Mouse (Mus musculus) megakaryocyte, embryonic 14.5 days (primary cell): ENCODE results near the gene Gm20683. TPM values are rescaled to one million over a fixed set of nuclear protein-coding genes. Genes with fewer than 3 reads are reported as not detected.

Experiments used
- H3K27me3 ChIP-seq: replicated peaks from 2 replicates; pipeline ENCODE3; 2012; ENCODE audit warnings: inconsistent platforms
- H3K36me3 ChIP-seq: replicated peaks from 2 replicates; pipeline ENCODE3; 2012; ENCODE audit warnings: low read length, inconsistent platforms, mixed read lengths
- H3K4me1 ChIP-seq: 2 replicates; pipeline ENCODE4 v1.6.1; 2012; ENCODE audit warnings: inconsistent platforms
- H3K4me3 ChIP-seq: replicated peaks from 2 replicates; pipeline ENCODE3; 2012; ENCODE audit warnings: moderate library complexity, mild to moderate bottlenecking, inconsistent platforms
- H3K9me3 ChIP-seq: 2 replicates; pipeline ENCODE4 v1.6.1; 2012; ENCODE audit warnings: inconsistent platforms
- FLI1 ChIP-seq: IDR thresholded peaks from 2 replicates; pipeline ENCODE4 v1.6.1; 2012; ENCODE audit warnings: low read length, inconsistent platforms, mixed read lengths
- GATA1 ChIP-seq: IDR thresholded peaks from 3 replicates; pipeline ENCODE4 v1.6.1; 2012; ENCODE audit warnings: mixed read lengths, low read length, inconsistent platforms, borderline replicate concordance
- polyA plus RNA-seq: library from polyadenylated mRNA; stranded (reverse); fragments of >175 nt; gene quantifications from 2 replicates; pipeline ENCODE4 v1.2.3, GENCODE M21; 2012; ENCODE audit warnings: low replicate concordance; ENCODE audit not compliant: insufficient read depth

Gene Gm20683
- polyA plus RNA-seq, 1 experiment = 3.0 TPM

- TF ChIP-seq FLI1 = no peak
- Histone ChIP-seq H3K27me3 (no peaks in the 10 kb centered on the region), H3K36me3 (peaks cover 67% of the 10 kb centered on the region), H3K4me1 (peaks cover 86% of the 10 kb centered on the region), H3K4me3 (peak overlapping the region; percentile 93), H3K9me3 (no peaks in the 10 kb centered on the region)
These were observed 13.4 kb downstream of the Gm20683 start for GRCm38 (mm10) chr17:25828223-25828594.

GRCm38 (mm10) chr17:25827546-25828222, 13.9 kb downstream of the Gm20683 start:
- Histone ChIP-seq H3K36me3 (peaks cover 67% of the 10 kb centered on the region), H3K4me3 (peak overlapping the region; percentile 93)
- no peak for TF ChIP-seq GATA1
- no peak for TF ChIP-seq FLI1

GRCm38 (mm10) chr17:25827011-25827410, 14.6 kb downstream of the Gm20683 start:
- Histone ChIP-seq H3K4me3 (peak overlapping the region; percentile 55), H3K36me3 (peaks cover 66% of the 10 kb centered on the region), H3K4me1 (peaks cover 90% of the 10 kb centered on the region), H3K9me3 (no peaks in the 10 kb centered on the region), H3K27me3 (peaks cover 3% of the 10 kb centered on the region)
- TF ChIP-seq FLI1 (no peak), GATA1 (no peak)

More at GRCm38 (mm10) chr17:25827546-25828222, 13.9 kb downstream of the Gm20683 start:
- Histone ChIP-seq H3K9me3 (no peaks in the 10 kb centered on the region), H3K4me1 (peaks cover 89% of the 10 kb centered on the region), H3K27me3 (no peaks in the 10 kb centered on the region)

- TF ChIP-seq GATA1 = no peak
- no peak for TF ChIP-seq FLI1
- Histone ChIP-seq H3K27me3 (peaks cover 6% of the 10 kb centered on the region), H3K4me3 (peak overlapping the region; percentile 53), H3K9me3 (no peaks in the 10 kb centered on the region), H3K36me3 (peaks cover 57% of the 10 kb centered on the region), H3K4me1 (peaks cover 80% of the 10 kb centered on the region)
These were observed 15.5 kb downstream of the Gm20683 start for GRCm38 (mm10) chr17:25825984-25826570.

GRCm38 (mm10) chr17:25825311-25825710, 16.3 kb downstream of the Gm20683 start:
- Histone ChIP-seq H3K36me3 (peaks cover 49% of the 10 kb centered on the region), H3K9me3 (no peaks in the 10 kb centered on the region), H3K4me1 (peaks cover 73% of the 10 kb centered on the region), H3K27me3 (peaks cover 12% of the 10 kb centered on the region), H3K4me3 (peak overlapping the region; percentile 46)
- TF ChIP-seq FLI1 = no peak
- TF ChIP-seq GATA1 = no peak

- Histone ChIP-seq H3K4me1 (peaks cover 72% of the 10 kb centered on the region), H3K4me3 (peak overlapping the region; percentile 96), H3K9me3 (no peaks in the 10 kb centered on the region), H3K27me3 (peaks cover 20% of the 10 kb centered on the region), H3K36me3 (peaks cover 42% of the 10 kb centered on the region)
- TF ChIP-seq FLI1 (no peak), GATA1 (no peak)
These were observed 17.0 kb downstream of the Gm20683 start for GRCm38 (mm10) chr17:25824362-25825142.

- H3K27me3 ChIP-seq = peaks cover 31% of the 10 kb centered on the region
- peak within 1 kb of the TSS; percentile 96 for H3K4me3 ChIP-seq
- no peaks in the 10 kb centered on the region for H3K9me3 ChIP-seq
- peaks cover 38% of the 10 kb centered on the region for H3K36me3 ChIP-seq
- H3K4me1 ChIP-seq = peaks cover 70% of the 10 kb centered on the region
- TF ChIP-seq FLI1 (peak; percentile 93), GATA1 (no peak)
These were observed 18.1 kb downstream of the Gm20683 start, which contains the start of gene Wdr24 for GRCm38 (mm10) chr17:25823452-25823851. Gene Wdr24, plus strand, starts transcription at chr17:25823627.

GRCm38 (mm10) chr17:25818851-25819780, 22.4 kb downstream of the Gm20683 start:
- Histone ChIP-seq H3K9me3 (no peaks in the 10 kb centered on the region), H3K4me1 (peaks cover 31% of the 10 kb centered on the region), H3K4me3 (peak overlapping the region; percentile 87), H3K36me3 (no peaks in the 10 kb centered on the region), H3K27me3 (peaks cover 71% of the 10 kb centered on the region)
- TF ChIP-seq GATA1 (no peak), FLI1 (no peak)

- Histone ChIP-seq H3K9me3 (no peaks in the 10 kb centered on the region), H3K36me3 (no peaks in the 10 kb centered on the region), H3K4me3 (no peak overlapping the region), H3K4me1 (peaks cover 29% of the 10 kb centered on the region), H3K27me3 (peaks cover 84% of the 10 kb centered on the region)
- TF ChIP-seq GATA1 = no peak
- TF ChIP-seq FLI1 = no peak
These were observed 23.9 kb downstream of the Gm20683 start for GRCm38 (mm10) chr17:25817662-25818061.
